Mouse (Mus musculus) hindbrain, embryonic 15.5 days (tissue): ENCODE measurements at regions not wholly inside any gene's neighbourhood (a gene's known extent, or its start where the extent isn't known, plus 50 kb on each side); places are given as distances from the start of the nearest gene placed in this dataset.

Experiments used
- ATAC-seq: fragments of 200-750 bp; cut with Nextera tagmentation; 2 replicates; pipeline ENCODE4 v1.8.0; 2017; ENCODE audit warnings: low read depth, moderate number of reproducible peaks, moderate TSS enrichment; ENCODE audit not compliant: low FRiP score
- H3K27ac ChIP-seq: fragments of 300-500 bp; sonication (generic); replicated peaks from 2 replicates; pipeline ENCODE4 v1.5.1; 2015; ENCODE audit warnings: mild to moderate bottlenecking, inconsistent platforms
- H3K27me3 ChIP-seq: fragments of 300-500 bp; sonication (generic); 2 replicates; pipeline ENCODE4 v1.6.1; 2015; ENCODE audit warnings: control low read depth, inconsistent platforms
- H3K36me3 ChIP-seq: fragments of 300-500 bp; sonication (generic); 2 replicates; pipeline ENCODE4 v1.6.1; 2015; ENCODE audit warnings: control low read depth, inconsistent platforms
- H3K4me1 ChIP-seq: fragments of 300-500 bp; sonication (generic); replicated peaks from 2 replicates; pipeline ENCODE4 v1.6.1; 2015; ENCODE audit warnings: control low read depth, inconsistent platforms
- H3K4me2 ChIP-seq: fragments of 300-500 bp; sonication (generic); 2 replicates; pipeline ENCODE4 v1.6.1; 2015; ENCODE audit warnings: moderate library complexity, mild to moderate bottlenecking, inconsistent platforms
- H3K4me3 ChIP-seq: fragments of 300-500 bp; sonication (generic); 2 replicates; pipeline ENCODE4 v1.5.1; 2015; ENCODE audit warnings: mild to moderate bottlenecking, inconsistent platforms
- H3K9ac ChIP-seq: fragments of 300-500 bp; sonication (generic); 2 replicates; pipeline ENCODE4 v1.6.1; 2015; ENCODE audit warnings: inconsistent platforms
- H3K9me3 ChIP-seq: fragments of 300-500 bp; sonication (generic); 2 replicates; pipeline ENCODE4 v1.6.1; 2016; ENCODE audit warnings: control low read depth, inconsistent platforms
- WGBS: fragments of 180-500 bp; shearing (Covaris S2); methylation state at CpG from one replicate; pipeline ENCODE4 v1.1.7; 2015; 5-methylcytosine and 5-hydroxymethylcytosine counted together

- H3K9ac ChIP-seq, result no peak overlapping the region
- H3K27me3 ChIP-seq, result no peaks in the 10 kb centered on the region
- ATAC-seq, result no peak
- no peaks in the 10 kb centered on the region for H3K9me3 ChIP-seq
- H3K4me3 ChIP-seq, result no peak overlapping the region
- H3K36me3 ChIP-seq, result no peaks in the 10 kb centered on the region
- H3K4me2 ChIP-seq, result no peak overlapping the region
- H3K4me1 ChIP-seq, result no peaks in the 10 kb centered on the region
- no peak overlapping the region for H3K27ac ChIP-seq
- WGBS, result 89% methylated on average over 6 of the region's 6 CpGs
Observed at GRCm38 (mm10) chr14:18389390-18389789, 57.7 kb upstream of the Ube2e1 start.

GRCm38 (mm10) chr14:18385953-18386668 is 54.5 kb upstream of the Ube2e1 start:
- Histone ChIP-seq H3K27me3 (no peaks in the 10 kb centered on the region), H3K36me3 (no peaks in the 10 kb centered on the region)
- 69% methylated on average over 6 of the region's 6 CpGs for WGBS

More at GRCm38 (mm10) chr14:18385953-18386668, 54.5 kb upstream of the Ube2e1 start:
- no peak overlapping the region for H3K4me3 ChIP-seq
- ATAC-seq, result 0 out of 2 replicates have a peak, but pooled peaks have one; percentile 48
- no peak overlapping the region for H3K4me2 ChIP-seq
- H3K9me3 ChIP-seq, result no peaks in the 10 kb centered on the region
- H3K9ac ChIP-seq, result no peak overlapping the region
- H3K27ac ChIP-seq, result no peak overlapping the region
- H3K4me1 ChIP-seq, result no peaks in the 10 kb centered on the region
